Mouse (Mus musculus): ENCODE measurements around the gene Knstrn. TPM values are rescaled to one million over a fixed set of nuclear protein-coding genes. Genes with fewer than 3 reads are reported as not detected.

The Knstrn gene
- not detected in 2 replicates for polyA plus RNA-seq (2012; ENCODE audit: insufficient read depth, insufficient read length, low replicate concordance, missing spikeins)

DNA sequence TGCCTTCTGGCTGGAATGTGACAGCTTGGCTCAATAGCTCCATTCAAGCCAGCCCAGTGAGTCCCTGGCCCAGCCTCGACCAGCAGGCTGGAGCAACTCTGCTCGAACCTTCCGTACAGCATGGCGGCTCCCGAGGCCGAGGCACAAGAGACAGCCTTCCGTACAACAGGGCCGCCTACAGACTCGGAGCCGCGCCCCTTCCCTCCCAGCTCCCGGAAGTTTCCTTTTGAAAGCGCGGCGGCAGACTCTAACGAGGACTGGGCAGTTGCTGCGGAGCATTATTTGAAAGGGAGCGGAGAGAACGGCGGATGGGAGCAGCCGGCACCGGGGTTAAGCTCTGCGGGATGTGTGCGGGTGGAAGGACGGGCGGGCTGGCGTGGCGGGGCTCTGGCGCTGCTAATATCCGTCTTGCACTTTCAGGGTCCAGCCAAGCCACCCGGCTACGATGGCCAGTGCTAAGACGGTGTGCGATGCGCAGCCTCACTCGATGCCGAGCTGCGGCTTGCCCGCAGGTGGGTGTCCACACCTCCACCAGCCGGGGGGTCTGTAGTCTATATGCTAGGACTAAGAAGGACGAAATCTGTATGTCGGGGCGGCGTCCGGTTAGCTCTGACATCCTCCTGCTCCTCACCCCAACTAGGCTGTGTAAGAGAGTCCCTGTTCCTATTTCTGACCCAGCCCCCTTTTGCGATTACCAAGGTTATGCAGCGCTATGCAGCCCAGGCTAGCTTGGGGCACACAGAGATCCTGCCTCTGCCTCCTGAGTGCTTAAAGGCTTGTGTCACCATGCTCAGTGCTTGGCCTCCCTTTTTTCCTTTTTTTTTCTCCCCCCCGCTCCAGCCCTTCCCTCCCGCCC lies at the start of gene Knstrn:
TSS of gene Knstrn (plus strand) at position 23 of the 856 bp plus-strand sequence.
- Histone ChIP-seq H3K27ac (ENCODE audit: insufficient read depth, low read depth, low read length) (no peak within 1 kb of the TSS), H3K4me3 (ENCODE audit: insufficient read depth, low read depth, low read length) (peak within 1 kb of the TSS; percentile 63), H3K4me1 (ENCODE audit: control insufficient read depth, insufficient read depth, low read length) (peaks cover 6% of the 10 kb centered on the region)
- under 1% methylated on average over 49 of the region's 49 CpGs for WGBS
- TF ChIP-seq POLR2A (IDR thresholded peaks at IDR 0.05; ENCODE audit: insufficient read depth, low read depth, low read length) (no peak), CTCF (IDR thresholded peaks at IDR 0.05; ENCODE audit: insufficient read depth, low read depth, low read length) (no peak)

DNA sequence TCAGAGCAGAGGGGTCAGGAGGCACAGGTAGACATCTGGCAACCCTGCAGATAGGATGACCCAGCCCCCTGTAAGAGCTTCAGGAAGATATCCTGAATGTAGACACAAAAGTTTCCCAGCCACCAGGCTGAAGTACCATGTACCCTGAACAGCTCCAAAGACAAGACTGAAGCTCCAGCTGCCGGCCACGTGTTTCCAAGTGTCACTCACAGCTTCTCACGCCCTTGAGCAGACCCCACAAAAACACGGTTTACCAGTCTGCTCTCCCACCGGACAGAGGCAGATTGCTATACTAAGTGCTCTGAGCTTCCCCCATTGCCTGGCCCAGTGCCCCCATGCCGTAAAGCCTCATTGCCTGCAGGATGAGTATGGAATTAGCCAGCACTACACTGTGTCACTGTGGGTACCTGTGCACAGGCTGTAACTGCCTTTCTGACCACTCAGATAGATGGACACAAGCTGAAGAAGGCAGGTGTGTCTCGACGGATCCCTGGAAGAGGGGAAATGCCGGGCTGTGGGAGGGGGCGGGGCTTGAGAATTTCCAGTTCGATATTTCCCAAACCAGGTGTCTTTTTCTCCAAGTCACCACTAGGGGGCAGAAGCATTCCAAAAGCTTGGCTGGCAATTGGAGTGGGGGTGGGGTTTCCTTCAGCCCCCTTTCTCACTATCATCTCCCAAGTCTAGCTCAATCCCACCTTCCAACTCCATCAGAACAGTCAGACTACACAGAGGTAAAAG lies 49.5 kb upstream of the Knstrn start:
- H3K27ac ChIP-seq (ENCODE audit: insufficient read depth, low read depth, low read length) = peak overlapping the region; percentile 32
- H3K4me1 ChIP-seq (ENCODE audit: control insufficient read depth, insufficient read depth, low read length) = peaks cover 49% of the 10 kb centered on the region
- 19% methylated on average over 11 of the region's 11 CpGs for WGBS
- peak; percentile 43; the same call in 1 of the 2 replicates for TF ChIP-seq CTCF (IDR thresholded peaks at IDR 0.05; ENCODE audit: insufficient read depth, low read depth, low read length)
- TF ChIP-seq POLR2A (IDR thresholded peaks at IDR 0.05; ENCODE audit: insufficient read depth, low read depth, low read length) = no peak
- H3K4me3 ChIP-seq (ENCODE audit: insufficient read depth, low read depth, low read length) = no peak overlapping the region

DNA sequence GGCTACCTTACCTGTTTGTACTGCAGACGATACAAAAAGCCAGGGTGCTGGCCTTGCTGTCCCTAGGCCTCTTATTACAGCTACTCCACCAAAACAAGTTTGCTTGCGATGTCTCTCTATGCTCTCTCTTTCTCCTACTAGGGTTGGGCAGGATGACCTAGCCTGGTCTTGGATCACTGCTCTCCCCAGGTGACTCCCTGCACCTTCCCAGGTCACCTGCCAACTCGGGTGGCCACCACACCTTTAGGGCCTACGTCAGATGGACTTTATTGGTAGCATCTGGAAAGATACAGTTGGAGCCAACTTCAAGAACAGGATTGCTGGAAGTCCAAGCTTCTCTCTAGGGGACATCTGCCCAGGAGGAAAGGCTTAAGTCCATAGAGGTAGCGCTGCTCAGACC lies 48.9 kb upstream of the Knstrn start:
- 83% methylated on average over 5 of the region's 5 CpGs for WGBS
- Histone ChIP-seq H3K4me3 (ENCODE audit: insufficient read depth, low read depth, low read length) (no peak overlapping the region), H3K4me1 (ENCODE audit: control insufficient read depth, insufficient read depth, low read length) (peaks cover 46% of the 10 kb centered on the region), H3K27ac (ENCODE audit: insufficient read depth, low read depth, low read length) (no peak overlapping the region)
- no peak for TF ChIP-seq CTCF (IDR thresholded peaks at IDR 0.05; ENCODE audit: insufficient read depth, low read depth, low read length)

DNA sequence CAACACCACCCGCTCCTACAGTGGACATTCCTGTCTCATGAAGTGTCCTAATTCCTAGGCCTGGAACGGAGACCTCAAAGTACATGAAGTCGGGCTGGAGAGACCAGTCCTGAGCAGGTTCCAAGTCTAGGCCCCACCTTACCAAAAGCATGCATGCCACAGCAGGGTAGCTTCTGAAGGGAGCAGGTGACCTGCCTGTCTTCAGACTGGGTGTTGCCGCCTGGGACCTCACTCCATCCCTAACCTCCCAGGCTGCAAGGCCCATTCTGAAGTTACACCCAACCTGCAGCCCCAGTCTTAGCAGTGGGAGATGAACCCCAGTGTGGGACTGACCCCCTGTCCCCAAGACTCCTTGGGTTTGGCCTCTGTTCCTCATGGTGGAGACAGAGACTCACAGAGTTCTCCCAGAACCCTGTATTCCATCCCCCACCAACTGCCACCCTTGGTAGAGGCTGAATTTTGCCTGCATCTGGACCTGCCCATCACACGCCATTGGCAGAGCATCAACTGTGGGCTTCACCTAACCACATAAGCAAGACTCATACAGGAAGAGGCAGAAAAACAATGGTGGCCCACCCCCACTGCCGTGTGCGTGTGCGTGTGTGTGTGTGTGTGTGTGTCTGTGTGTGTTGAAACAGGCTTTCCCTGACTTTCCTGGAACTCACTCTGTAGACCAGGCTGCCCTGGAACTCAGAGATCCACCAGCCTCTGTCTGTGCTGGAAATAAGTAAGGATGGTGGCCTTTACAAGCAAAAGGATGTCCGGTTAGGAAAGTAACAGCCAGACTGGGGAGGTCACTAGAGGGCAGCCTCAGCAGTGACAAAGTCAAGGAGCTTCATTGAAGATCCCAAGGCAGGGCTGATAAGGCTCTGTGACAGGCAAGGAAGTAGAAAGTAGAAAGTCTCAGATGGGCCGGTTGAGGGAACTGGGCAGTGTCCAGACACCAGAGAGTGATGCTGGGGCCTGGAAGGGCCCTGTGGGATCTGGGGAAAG lies 47.5 kb upstream of the Knstrn start:
- WGBS = 83% methylated on average over 10 of the region's 10 CpGs

DNA sequence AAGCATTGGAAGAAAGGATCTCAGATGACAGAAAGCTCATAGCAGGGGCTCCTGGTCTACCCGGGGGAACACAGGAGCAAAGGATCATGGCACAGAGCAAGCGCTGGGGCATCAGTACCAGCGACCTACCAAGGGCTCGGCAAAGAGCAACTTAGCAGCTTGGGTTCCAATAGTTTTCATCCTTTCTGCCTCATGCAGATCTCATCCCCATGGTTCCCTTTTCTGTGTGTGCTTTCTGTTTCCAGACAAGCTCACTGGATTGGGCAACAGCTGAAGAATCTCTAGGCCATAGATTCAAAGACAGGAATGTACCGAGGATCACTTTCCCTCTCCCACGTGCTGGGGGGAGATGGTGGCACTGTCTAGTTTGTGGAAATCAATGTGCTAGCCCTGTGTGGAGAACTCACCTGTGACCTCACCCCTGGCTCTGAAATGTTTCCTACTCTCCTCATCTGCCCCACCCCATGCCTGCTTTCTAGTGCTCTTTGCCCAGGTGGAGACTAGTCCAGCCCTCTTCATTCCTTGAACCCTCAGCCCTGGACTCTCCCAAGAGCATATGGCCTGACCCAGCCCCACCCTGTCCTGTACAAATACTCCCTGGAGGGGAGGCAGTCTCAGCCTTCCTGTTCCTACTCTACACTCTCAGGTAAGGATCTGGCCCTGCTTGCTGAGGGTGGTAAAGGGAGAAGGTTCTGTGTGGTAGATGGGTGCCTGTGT lies 41.5 kb upstream of the Knstrn start, which contains the start of gene Phgr1:
TSS of gene Phgr1 (plus strand) at position 612 of the 717 bp plus-strand sequence.
- TF ChIP-seq POLR2A (IDR thresholded peaks at IDR 0.05; ENCODE audit: insufficient read depth, low read depth, low read length) (no peak), CTCF (IDR thresholded peaks at IDR 0.05; ENCODE audit: insufficient read depth, low read depth, low read length) (no peak)
- Histone ChIP-seq H3K4me3 (ENCODE audit: insufficient read depth, low read depth, low read length) (no peak within 1 kb of the TSS), H3K27ac (ENCODE audit: insufficient read depth, low read depth, low read length) (no peak within 1 kb of the TSS), H3K4me1 (ENCODE audit: control insufficient read depth, insufficient read depth, low read length) (peaks cover 17% of the 10 kb centered on the region)
- 82% methylated on average over 6 of the region's 6 CpGs for WGBS

More for the DNA sequence above, 47.5 kb upstream of the Knstrn start:
- H3K4me3 ChIP-seq (ENCODE audit: insufficient read depth, low read depth, low read length) = no peak overlapping the region
- TF ChIP-seq CTCF (IDR thresholded peaks at IDR 0.05; ENCODE audit: insufficient read depth, low read depth, low read length) = no peak
- no peak for TF ChIP-seq POLR2A (IDR thresholded peaks at IDR 0.05; ENCODE audit: insufficient read depth, low read depth, low read length)
- peaks cover 33% of the 10 kb centered on the region for H3K4me1 ChIP-seq (ENCODE audit: control insufficient read depth, insufficient read depth, low read length)
- H3K27ac ChIP-seq (ENCODE audit: insufficient read depth, low read depth, low read length) = no peak overlapping the region

- WGBS = 92% methylated on average over 2 of the region's 2 CpGs
- H3K27ac ChIP-seq (ENCODE audit: insufficient read depth, low read depth, low read length) = no peak overlapping the region
- no peak overlapping the region for H3K4me3 ChIP-seq (ENCODE audit: insufficient read depth, low read depth, low read length)
- H3K4me1 ChIP-seq (ENCODE audit: control insufficient read depth, insufficient read depth, low read length) = peaks cover 22% of the 10 kb centered on the region
- TF ChIP-seq CTCF (IDR thresholded peaks at IDR 0.05; ENCODE audit: insufficient read depth, low read depth, low read length) (no peak), POLR2A (IDR thresholded peaks at IDR 0.05; ENCODE audit: insufficient read depth, low read depth, low read length) (no peak)
Observed at GRCm38 (mm10) chr2:118774536-118774935, 39.3 kb upstream of the Knstrn start.

GRCm38 (mm10) chr2:118775396-118775795 lies 38.4 kb upstream of the Knstrn start:
- no peak for TF ChIP-seq CTCF (IDR thresholded peaks at IDR 0.05; ENCODE audit: insufficient read depth, low read depth, low read length)
- no peak for TF ChIP-seq POLR2A (IDR thresholded peaks at IDR 0.05; ENCODE audit: insufficient read depth, low read depth, low read length)
- Histone ChIP-seq H3K4me3 (ENCODE audit: insufficient read depth, low read depth, low read length) (no peak overlapping the region), H3K4me1 (ENCODE audit: control insufficient read depth, insufficient read depth, low read length) (peaks cover 22% of the 10 kb centered on the region), H3K27ac (ENCODE audit: insufficient read depth, low read depth, low read length) (no peak overlapping the region)
- WGBS = 35% methylated on average over 1 of the region's 1 CpGs

GRCm38 (mm10) chr2:118775846-118776245 lies 38.0 kb upstream of the Knstrn start:
- 14% methylated on average over 4 of the region's 4 CpGs for WGBS
- Histone ChIP-seq H3K4me3 (ENCODE audit: insufficient read depth, low read depth, low read length) (no peak overlapping the region), H3K4me1 (ENCODE audit: control insufficient read depth, insufficient read depth, low read length) (peaks cover 22% of the 10 kb centered on the region), H3K27ac (ENCODE audit: insufficient read depth, low read depth, low read length) (peak overlapping the region; percentile 57)
- TF ChIP-seq POLR2A (IDR thresholded peaks at IDR 0.05; ENCODE audit: insufficient read depth, low read depth, low read length) (no peak), CTCF (IDR thresholded peaks at IDR 0.05; ENCODE audit: insufficient read depth, low read depth, low read length) (no peak)
